ENCODE assay signal across 9 mouse cellular contexts in genomic region chrX:144688142-144688206, GRCm38 (mm10). TPM values are rescaled to one million over a fixed set of nuclear protein-coding genes. Genes with fewer than 3 reads are reported as not detected.
DNase-seq lines count a peak whose midpoint lies in the region; ATAC-seq and TF ChIP-seq lines count a peak whose summit lies in the region.
"Had no signal": no experiment of that assay in that cellular context is flagged by ENCODE, and none has a peak within 500 bp of the region (broad histone marks: within the 10 kb centered on the region; RNA-seq: fewer than 3 reads in every experiment).

TSS of gene Trpc5 (minus strand) at chrX:144688180.

- H3K9me3 ChIP-seq in E14TG2a.4 (ENCODE audit: low read length), result no peaks in the 10 kb centered on the region
- H3K9me3 ChIP-seq in hindbrain, embryonic 13.5 days, result no peaks in the 10 kb centered on the region
- H3K9me3 ChIP-seq in liver, embryonic 12.5 days (replicated peaks), result no peaks in the 10 kb centered on the region

- peak; percentile 44 for ATAC-seq in hindbrain, embryonic 13.5 days (ENCODE audit: low FRiP score)
- no peak for ATAC-seq in liver, embryonic 12.5 days
- no peak for ATAC-seq in erythroid progenitor cell, adult 5-6 weeks (replicated peaks; ENCODE audit: low FRiP score, poor library complexity, severe bottlenecking)

- 17% methylated on average over 1 of the region's 1 CpGs for WGBS in hindbrain, embryonic 13.5 days
- 33% methylated on average over 1 of the region's 1 CpGs for WGBS in liver, embryonic 12.5 days (ENCODE audit: insufficient replicate concordance)

- H3K27ac ChIP-seq in gastrocnemius, adult 2 months, result no peak within 1 kb of the TSS
- H3K27ac ChIP-seq in hindbrain, embryonic 13.5 days, result no peak within 1 kb of the TSS
- no peak within 1 kb of the TSS for H3K27ac ChIP-seq in liver, embryonic 12.5 days

- peak within 1 kb of the TSS; percentile 70 for H3K9ac ChIP-seq in hindbrain, embryonic 13.5 days
- H3K9ac ChIP-seq in liver, embryonic 12.5 days, result no peak within 1 kb of the TSS

- H3K4me3 ChIP-seq in gastrocnemius, adult 2 months, result peak within 1 kb of the TSS; percentile 64
- peak within 1 kb of the TSS; percentile 55 for H3K4me3 ChIP-seq in E14TG2a.4 (replicated peaks; ENCODE audit: low read length)
- peak within 1 kb of the TSS; percentile 47 for H3K4me3 ChIP-seq in hindbrain, embryonic 13.5 days
- H3K4me3 ChIP-seq in liver, embryonic 12.5 days, result peak within 1 kb of the TSS; percentile 37

- peaks cover 37% of the 10 kb centered on the region for H3K27me3 ChIP-seq in E14TG2a.4 (ENCODE audit: insufficient read depth, low read length)
- H3K27me3 ChIP-seq in hindbrain, embryonic 13.5 days, result peaks cover 31% of the 10 kb centered on the region
- peaks cover 39% of the 10 kb centered on the region for H3K27me3 ChIP-seq in liver, embryonic 12.5 days (replicated peaks)

- intact Hi-C loops in gastrocnemius, adult 2 months (cut with DNase I), result no loop called here

- no peaks in the 10 kb centered on the region for H3K36me3 ChIP-seq in E14TG2a.4 (ENCODE audit: insufficient read depth, low read length)
- no peaks in the 10 kb centered on the region for H3K36me3 ChIP-seq in hindbrain, embryonic 13.5 days
- H3K36me3 ChIP-seq in liver, embryonic 12.5 days, result no peaks in the 10 kb centered on the region

- no peak for TF ChIP-seq CTCF in gastrocnemius, adult 2 months (IDR thresholded peaks at IDR 0.05)
- no peak for TF ChIP-seq CTCF in E14TG2a.4 (conservative IDR thresholded peaks at IDR 0.05; ENCODE audit: low read length)

- DNase-seq in gastrocnemius, adult 2 months, result no peak
- DNase-seq in gastrocnemius, postnatal 10 days, result no peak
- DNase-seq in spleen, postnatal 36 days (ENCODE audit: low spot score in 2 of 2), result no peak
- DNase-seq in frontal cortex, adult 2 months (ENCODE audit: extremely low spot score in 1 of 2, low spot score in 1 of 2), result no peak

- peaks cover 10% of the 10 kb centered on the region for H3K4me1 ChIP-seq in E14TG2a.4 (replicated peaks; ENCODE audit: low read depth, low read length)
- H3K4me1 ChIP-seq in hindbrain, embryonic 13.5 days (replicated peaks), result no peaks in the 10 kb centered on the region
- H3K4me1 ChIP-seq in liver, embryonic 12.5 days, result no peaks in the 10 kb centered on the region

- H3K4me2 ChIP-seq in hindbrain, embryonic 13.5 days, result peak within 1 kb of the TSS; percentile 65
- peak within 1 kb of the TSS; percentile 50 for H3K4me2 ChIP-seq in liver, embryonic 12.5 days

RNA-seq across cellular contexts. Expression of gene Trpc5, which starts in this region (rescaled TPM):
- total RNA-seq in gastrocnemius, adult 2 months (2021), result under 1 TPM in 1 of 2 experiments, not detected in 1; 0.15 TPM
- under 1 TPM; 0.07 to 0.14 TPM for total RNA-seq in gastrocnemius, postnatal 10 days (2021)
- 1.7 and 1.8 TPM in 2 replicates for polyA plus RNA-seq in hindbrain, embryonic 13.5 days (2015; fragmentation: Nextera tagmentation; extraction: Ambion mirVana)
- polyA plus RNA-seq in liver, embryonic 12.5 days (2016; fragmentation: Nextera tagmentation; extraction: Ambion mirVana), result 0.04 and 0.06 TPM in 2 replicates
- total RNA-seq in erythroid progenitor cell, adult 5-6 weeks (2015; ENCODE audit: low replicate concordance), result not detected in 2 replicates
- total RNA-seq in erythroid progenitor cell, adult 5-6 weeks (2017; ENCODE audit: low replicate concordance), result not detected in 2 replicates
- 3.0 and 3.3 TPM in 2 replicates for polyA plus RNA-seq in frontal cortex, adult 2 months (2012; rRNA removed)
- total RNA-seq: megakaryocyte-erythroid progenitor cell, adult 5-6 weeks had no signal
